Mouse (Mus musculus) cortical plate, adult 2 months (tissue): ENCODE measurements at regions not wholly inside any gene's neighbourhood (a gene's known extent, or its start where the extent isn't known, plus 50 kb on each side); places are given as distances from the start of the nearest gene placed in this dataset.

ENCODE experiments used
- CTCF ChIP-seq: fragments of 200-500 bp; IDR thresholded peaks from 2 replicates; pipeline ENCODE4 v1.5.1; 2011; ENCODE audit warnings: mild to moderate bottlenecking, control low read depth, low read length; ENCODE audit not compliant: insufficient read depth; ENCODE audit errors: extremely low read depth
- POLR2A ChIP-seq: fragments of 200-500 bp; IDR thresholded peaks from 2 replicates; pipeline ENCODE4 v1.6.1; 2011; ENCODE audit warnings: mild to moderate bottlenecking, low read length, control low read depth; ENCODE audit not compliant: insufficient read depth; ENCODE audit errors: extremely low read depth

DNA sequence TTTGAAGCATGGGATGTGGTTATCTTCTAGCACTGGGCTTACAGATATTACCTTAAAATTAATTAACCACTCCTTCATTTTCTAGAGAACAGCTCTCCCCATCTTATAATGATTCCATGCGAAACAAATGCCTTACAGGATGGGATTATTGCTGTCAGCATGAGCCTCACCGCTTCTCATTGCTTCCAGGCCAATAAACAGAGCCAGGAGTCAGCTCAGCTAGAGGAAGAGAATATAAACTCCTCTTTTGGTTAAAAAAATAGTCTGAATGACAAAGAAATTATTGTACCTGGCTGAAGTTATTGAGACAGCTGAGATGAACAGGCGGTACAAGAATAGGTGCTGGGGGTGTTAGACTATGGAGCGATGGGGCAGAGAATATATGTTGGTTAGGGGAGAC, 63.5 kb downstream of the Gm815 start:
- TF ChIP-seq POLR2A, result no peak
- no peak for TF ChIP-seq CTCF
